Mouse (Mus musculus) MEL (cell line): ENCODE measurements around the gene Gm42420. TPM values are rescaled to one million over a fixed set of nuclear protein-coding genes. Genes with fewer than 3 reads are reported as not detected.

Experiments used
- DNase-seq: peaks from one replicate; pipeline ENCODE4 v3.0.0; 2011; ENCODE audit warnings: low read depth, low spot score
- H3K27ac ChIP-seq: 2 replicates; pipeline ENCODE4 v1.5.1; 2012; ENCODE audit warnings: low read depth, mild to moderate bottlenecking, control low read depth, low read length, moderate library complexity; ENCODE audit not compliant: control insufficient read depth
- H3K27me3 ChIP-seq, 2 experiments: fragments of 150-350 bp in 1 of 2; sonication (generic) in 1 of 2; 2 replicates each; pipeline ENCODE4 v1.6.1; 2012; ENCODE audit warnings: low read length in 2 of 2, mild to moderate bottlenecking in 2 of 2, improper control_type of control experiment in 1 of 2, moderate library complexity in 1 of 2; ENCODE audit not compliant: insufficient read depth in 2 of 2, control insufficient read depth in 1 of 2
- H3K36me3 ChIP-seq, 2 experiments: 2 replicates each; pipeline ENCODE4 v1.6.1; 2012 to 2014; ENCODE audit warnings: low read length in 2 of 2, improper control_type of control experiment in 1 of 2, inconsistent platforms in 1 of 2, mild to moderate bottlenecking in 1 of 2; ENCODE audit not compliant: insufficient read depth in 2 of 2, control insufficient read depth in 1 of 2
- H3K4me1 ChIP-seq, 2 experiments: fragments of 150-350 bp in 1 of 2; sonication (generic) in 1 of 2; 2 replicates each; pipeline ENCODE4 v1.6.1; 2012; ENCODE audit warnings: low read length in 2 of 2, improper control_type of control experiment in 1 of 2, mild to moderate bottlenecking in 1 of 2; ENCODE audit not compliant: insufficient read depth in 2 of 2, control insufficient read depth in 1 of 2
- H3K4me3 ChIP-seq, 2 experiments: fragments of 150-350 bp in 1 of 2; sonication (generic) in 1 of 2; 2 replicates each; pipeline ENCODE4 v1.5.1; 2012; ENCODE audit warnings: low read depth in 2 of 2, low read length in 2 of 2, mild to moderate bottlenecking in 2 of 2, moderate library complexity in 2 of 2, control low read depth in 1 of 2, improper control_type of control experiment in 1 of 2; ENCODE audit not compliant: control insufficient read depth in 1 of 2, insufficient read depth in 1 of 2
- H3K79me2 ChIP-seq: 2 replicates; pipeline ENCODE4 v1.6.1; 2012; ENCODE audit warnings: mild to moderate bottlenecking, low read length, moderate library complexity; ENCODE audit not compliant: control insufficient read depth, poor library complexity, insufficient read depth
- H3K9ac ChIP-seq: 2 replicates; pipeline ENCODE4 v1.6.1; 2012; ENCODE audit warnings: low read depth, mild to moderate bottlenecking, control low read depth, low read length, moderate library complexity; ENCODE audit not compliant: control insufficient read depth, poor library complexity, severe bottlenecking
- H3K9me3 ChIP-seq: fragments of 150-350 bp; sonication (generic); replicated peaks from 2 replicates; pipeline ENCODE4 v1.6.1; 2012; ENCODE audit warnings: mild to moderate bottlenecking, low read length, improper control_type of control experiment, moderate library complexity; ENCODE audit not compliant: insufficient read depth
- BHLHE40 ChIP-seq: IDR thresholded peaks from 2 replicates; pipeline ENCODE4 v1.6.1; 2012; ENCODE audit warnings: low read depth, mild to moderate bottlenecking, inconsistent platforms, low read length, improper control_type of control experiment, borderline replicate concordance
- ELF1 ChIP-seq: IDR thresholded peaks from 2 replicates; pipeline ENCODE4 v1.6.1; 2014; ENCODE audit warnings: low read depth, mild to moderate bottlenecking, inconsistent platforms, low read length, improper control_type of control experiment, moderate library complexity
- ETS1 ChIP-seq: IDR thresholded peaks from 2 replicates; pipeline ENCODE4 v1.6.1; 2012; ENCODE audit warnings: low read depth, mild to moderate bottlenecking, inconsistent platforms, low read length, improper control_type of control experiment, moderate library complexity
- GATA1 ChIP-seq: IDR thresholded peaks from 2 replicates; pipeline ENCODE4 v1.6.1; 2011; ENCODE audit warnings: low read depth, low read length, improper control_type of control experiment
- HCFC1 ChIP-seq: IDR thresholded peaks from 2 replicates; pipeline ENCODE4 v1.6.1; 2012; ENCODE audit warnings: low read depth, mild to moderate bottlenecking, inconsistent platforms, low read length, improper control_type of control experiment, moderate library complexity
- MAFK ChIP-seq: IDR thresholded peaks from 2 replicates; pipeline ENCODE4 v1.6.1; 2011; ENCODE audit warnings: low read depth, mild to moderate bottlenecking, low read length, improper control_type of control experiment, borderline replicate concordance
- MAX ChIP-seq: IDR thresholded peaks from 2 replicates; pipeline ENCODE4 v1.6.1; 2011; ENCODE audit warnings: low read length, improper control_type of control experiment
- MAZ ChIP-seq: IDR thresholded peaks from 2 replicates; pipeline ENCODE4 v1.6.1; 2012; ENCODE audit warnings: low read depth, mild to moderate bottlenecking, inconsistent platforms, low read length, improper control_type of control experiment
- MEF2A ChIP-seq: IDR thresholded peaks from 2 replicates; pipeline ENCODE4 v1.6.1; 2014; ENCODE audit warnings: low read depth, mild to moderate bottlenecking, inconsistent platforms, low read length, improper control_type of control experiment; ENCODE audit not compliant: poor library complexity, insufficient replicate concordance, severe bottlenecking; ENCODE audit errors: extremely low read depth
- MYB ChIP-seq: IDR thresholded peaks from 2 replicates; pipeline ENCODE4 v1.6.1; 2011; ENCODE audit warnings: mild to moderate bottlenecking, low read depth, low read length, improper control_type of control experiment
- MYC ChIP-seq: IDR thresholded peaks from 2 replicates; pipeline ENCODE4 v1.6.1; 2011; ENCODE audit warnings: low read depth, mild to moderate bottlenecking, low read length, improper control_type of control experiment, moderate library complexity
- NELFE ChIP-seq: IDR thresholded peaks from 2 replicates; pipeline ENCODE4 v1.6.1; 2011; ENCODE audit warnings: low read depth, low read length, improper control_type of control experiment
- NRF1 ChIP-seq: IDR thresholded peaks from 2 replicates; pipeline ENCODE4 v1.6.1; 2014; ENCODE audit warnings: low read depth, mild to moderate bottlenecking, inconsistent platforms, low read length, improper control_type of control experiment, moderate library complexity; ENCODE audit not compliant: poor library complexity, insufficient read depth, severe bottlenecking
- POLR2A ChIP-seq, 2 experiments: IDR thresholded peaks; 2 replicates each; pipeline ENCODE4 v1.6.1; 2011 to 2012; ENCODE audit warnings: low read length in 2 of 2, mild to moderate bottlenecking in 2 of 2, control low read depth in 1 of 2, improper control_type of control experiment in 1 of 2, low read depth in 1 of 2, moderate library complexity in 1 of 2; ENCODE audit not compliant: control insufficient read depth in 1 of 2, insufficient read depth in 1 of 2, poor library complexity in 1 of 2
- RAD21 ChIP-seq: IDR thresholded peaks from 2 replicates; pipeline ENCODE4 v1.6.1; 2011; ENCODE audit warnings: mild to moderate bottlenecking, low read depth, low read length, improper control_type of control experiment
- RCOR1 ChIP-seq: IDR thresholded peaks from 2 replicates; pipeline ENCODE4 v1.6.1; 2012; ENCODE audit warnings: low read depth, mild to moderate bottlenecking, inconsistent platforms, low read length, improper control_type of control experiment
- SIN3A ChIP-seq: IDR thresholded peaks from 2 replicates; pipeline ENCODE4 v1.6.1; 2012; ENCODE audit warnings: low read length, improper control_type of control experiment, inconsistent platforms
- SMC3 ChIP-seq: IDR thresholded peaks from 2 replicates; pipeline ENCODE4 v1.6.1; 2011; ENCODE audit warnings: low read depth, low read length, improper control_type of control experiment
- TAL1 ChIP-seq: IDR thresholded peaks from 2 replicates; pipeline ENCODE4 v1.6.1; 2012; ENCODE audit warnings: mild to moderate bottlenecking, inconsistent platforms, low read length, moderate library complexity, mixed read lengths
- TBP ChIP-seq: IDR thresholded peaks from 2 replicates; pipeline ENCODE4 v1.8.0; 2011; ENCODE audit warnings: low read depth, low read length, improper control_type of control experiment
- TCF12 ChIP-seq: IDR thresholded peaks from 2 replicates; pipeline ENCODE4 v1.6.1; 2014; ENCODE audit warnings: low read depth, mild to moderate bottlenecking, inconsistent platforms, low read length, improper control_type of control experiment, moderate library complexity
- USF1 ChIP-seq: IDR thresholded peaks from 2 replicates; pipeline ENCODE4 v1.6.1; 2014; ENCODE audit warnings: low read depth, mild to moderate bottlenecking, inconsistent platforms, low read length, improper control_type of control experiment, moderate library complexity
- USF2 ChIP-seq, 2 experiments: IDR thresholded peaks; 2 replicates each; pipeline ENCODE4 v1.6.1; 2011 to 2012; ENCODE audit warnings: improper control_type of control experiment in 2 of 2, low read length in 2 of 2, borderline replicate concordance in 1 of 2, inconsistent platforms in 1 of 2, low read depth in 1 of 2, mild to moderate bottlenecking in 1 of 2; ENCODE audit not compliant: insufficient read depth in 1 of 2
- ZMIZ1 ChIP-seq: IDR thresholded peaks from 2 replicates; pipeline ENCODE4 v1.6.1; 2012; ENCODE audit warnings: low read depth, mild to moderate bottlenecking, inconsistent platforms, low read length, improper control_type of control experiment, moderate library complexity
- polyA plus RNA-seq, 2 experiments: library from polyadenylated mRNA; stranded (reverse) in 1 of 2; unstranded in 1 of 2; fragments of >175 nt in 1 of 2; fragments of >200 nt in 1 of 2; gene quantifications; 2 replicates each; pipeline versions ENCODE4 v1.2.1 to v1.2.4; 2012; ENCODE audit warnings: low replicate concordance in 2 of 2, low read depth in 1 of 2; ENCODE audit not compliant: insufficient read length in 2 of 2, insufficient read depth in 1 of 2, missing spikeins in 1 of 2
- total RNA-seq: library from RNA; depleted of rRNA; stranded (reverse); fragments of 300-350 nt; gene quantifications from 2 replicates; pipeline ENCODE4 v1.2.3, GENCODE M21; 2012

Gm42420 gene
- total and polyA plus RNA-seq, 3 experiments: 1.5 to 1.9 TPM; not detected in 1

GRCm38 (mm10) chr6:39581087-39581784 is 4.3 kb upstream of the Gm42420 start:
- Histone ChIP-seq H3K4me1 (no peaks in the 10 kb centered on the region), H3K27ac (no peak overlapping the region), H3K79me2 (no peaks in the 10 kb centered on the region), H3K4me3 (no peak overlapping the region), H3K9me3 (no peaks in the 10 kb centered on the region)
- peak; percentile 61; the same call in 1 of the 2 replicates for TF ChIP-seq MAX
- TF ChIP-seq TAL1: no peak; the same call in 1 of the 2 replicates
- TF ChIP-seq, all 39 proteins: peak for 1
- Histone ChIP-seq H3K27me3 (no peaks in the 10 kb centered on the region), H3K36me3 (no peaks in the 10 kb centered on the region; a peak in 1 of 4 replicates), H3K9ac (no peak overlapping the region)
- no peak for DNase-seq

GRCm38 (mm10) chr6:39591481-39591880 is 5.9 kb downstream of the Gm42420 start:
- H3K9ac ChIP-seq: peak overlapping the region; percentile 84
- peak overlapping the region in 1 of 2 experiments; percentile 98; a peak in 2 of 4 replicates for H3K4me3 ChIP-seq
- H3K36me3 ChIP-seq: peaks cover 0 to 8% of the 10 kb centered on the region in 2 experiments; a peak in 2 of 4 replicates

GRCm38 (mm10) chr6:39592401-39593214 is 7.1 kb downstream of the Gm42420 start, which contains the start of gene Ndufb2:
TSS of gene Ndufb2 (plus strand) at chr6:39592574.
- H3K36me3 ChIP-seq: peaks cover 4 to 8% of the 10 kb centered on the region in 2 experiments
- H3K4me1 ChIP-seq: peaks cover 3 to 9% of the 10 kb centered on the region in 2 experiments; a peak in 3 of 4 replicates
- no peaks in the 10 kb centered on the region for H3K9me3 ChIP-seq
- H3K27ac ChIP-seq: peak within 1 kb of the TSS; percentile 63
- no peaks in the 10 kb centered on the region for H3K27me3 ChIP-seq
- peak within 1 kb of the TSS; percentile 82 to 98 for H3K4me3 ChIP-seq
- H3K9ac ChIP-seq: peak within 1 kb of the TSS; percentile 84
- H3K79me2 ChIP-seq: peaks cover 14% of the 10 kb centered on the region
- peak; percentile 97 for DNase-seq
- 0 out of 2 replicates have a peak, but pooled peaks have one; percentile 12 for TF ChIP-seq RCOR1
- TF ChIP-seq MYC: peak; percentile 69; the same call in 1 of the 2 replicates
- no peak for TF ChIP-seq SMC3
- TF ChIP-seq RAD21: no peak
- TF ChIP-seq MEF2A: peak; percentile 53; the same call in 1 of the 2 replicates
- TF ChIP-seq BHLHE40: no peak
- peak; percentile 75 for TF ChIP-seq SIN3A
- TF ChIP-seq TCF12: peak; percentile 65; the same call in 1 of the 2 replicates
- TF ChIP-seq NELFE: peak; percentile 91
- TF ChIP-seq MAZ: peak; percentile 25; the same call in 1 of the 2 replicates
- peak; percentile 80 to 91 for TF ChIP-seq POLR2A (IDR thresholded peaks at IDR 0.05; ENCODE audit: control insufficient read depth in 1 of 2, insufficient read depth in 1 of 2, low read depth in 1 of 2, low read length in 2 of 2, poor library complexity in 1 of 2)
- peak; percentile 39; the same call in 1 of the 2 replicates for TF ChIP-seq ETS1
- TF ChIP-seq USF1: 0 out of 2 replicates have a peak, but pooled peaks have one; percentile 23

More at GRCm38 (mm10) chr6:39591481-39591880, 5.9 kb downstream of the Gm42420 start:
- Histone ChIP-seq H3K27me3 (no peaks in the 10 kb centered on the region), H3K27ac (no peak overlapping the region), H3K9me3 (no peaks in the 10 kb centered on the region), H3K4me1 (peaks cover 3 to 9% of the 10 kb centered on the region in 2 experiments; a peak in 3 of 4 replicates), H3K79me2 (peaks cover 14% of the 10 kb centered on the region)
- no peak for TF ChIP-seq GATA1
- no peak for TF ChIP-seq TAL1
- TF ChIP-seq HCFC1: no peak
- no peak for TF ChIP-seq SMC3
- no peak for TF ChIP-seq POLR2A (IDR thresholded peaks at IDR 0.05; ENCODE audit: control insufficient read depth in 1 of 2, insufficient read depth in 1 of 2, low read depth in 1 of 2, low read length in 2 of 2, poor library complexity in 1 of 2)
- TF ChIP-seq NRF1: no peak
- no peak for TF ChIP-seq USF1
- no peak for TF ChIP-seq MYB
- no peak for TF ChIP-seq MAX
- TF ChIP-seq TCF12: no peak
- TF ChIP-seq SIN3A: no peak
- TF ChIP-seq RAD21: no peak
- TF ChIP-seq ZMIZ1: no peak
- no peak for TF ChIP-seq MAFK
- TF ChIP-seq MYC: no peak
- TF ChIP-seq USF2 (IDR thresholded peaks at IDR 0.05; ENCODE audit: borderline replicate concordance in 1 of 2, insufficient read depth in 1 of 2, low read depth in 1 of 2, low read length in 2 of 2): no peak
- TF ChIP-seq NELFE: no peak
- no peak for TF ChIP-seq RCOR1
- no peak for TF ChIP-seq TBP
- TF ChIP-seq ELF1: no peak
- no peak for DNase-seq
